Mouse (Mus musculus): ENCODE data around the gene Ptprd. TPM values are rescaled to one million over a fixed set of nuclear protein-coding genes. Genes with fewer than 3 reads are reported as not detected.

Ptprd gene
- total and polyA plus RNA-seq, 3 experiments, result not detected

DNA sequence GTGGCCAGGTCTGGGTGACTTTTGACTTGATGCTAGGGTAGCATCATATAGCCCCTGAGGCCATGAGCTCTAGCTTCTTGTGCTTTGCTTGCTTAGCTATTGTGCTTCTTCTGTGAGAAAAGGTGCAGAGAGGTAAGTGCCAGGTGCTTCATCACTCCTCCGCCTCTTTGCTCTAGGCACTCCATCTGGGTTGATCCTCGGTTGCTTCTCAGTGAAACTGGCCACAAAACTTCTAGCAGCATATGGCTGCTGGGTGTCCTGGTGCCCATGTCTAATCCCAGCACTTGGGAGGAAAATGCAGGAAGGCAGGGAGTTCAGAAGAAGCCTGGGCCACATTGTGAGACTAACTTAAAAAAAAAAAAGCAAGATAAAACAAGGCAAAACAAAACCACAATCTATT, 1895.8 kb downstream of the Ptprd start:
- no peak for DNase-seq (ENCODE audit: low read depth, low spot score)
- no peaks in the 10 kb centered on the region for H3K36me3 ChIP-seq (ENCODE audit: control insufficient read depth in 1 of 2, insufficient read depth in 2 of 2, low read length in 2 of 2)
- H3K79me2 ChIP-seq (ENCODE audit: control insufficient read depth, insufficient read depth, low read length, poor library complexity), result no peaks in the 10 kb centered on the region
- H3K27ac ChIP-seq (ENCODE audit: control insufficient read depth, low read depth, low read length), result no peak overlapping the region
- no peaks in the 10 kb centered on the region for H3K27me3 ChIP-seq (ENCODE audit: control insufficient read depth in 1 of 2, insufficient read depth in 2 of 2, low read length in 2 of 2)
- no peaks in the 10 kb centered on the region for H3K9me3 ChIP-seq (replicated peaks; ENCODE audit: insufficient read depth, low read length)
- H3K4me1 ChIP-seq (ENCODE audit: control insufficient read depth in 1 of 2, insufficient read depth in 2 of 2, low read length in 2 of 2), result no peaks in the 10 kb centered on the region
- TF ChIP-seq NELFE (IDR thresholded peaks at IDR 0.05; ENCODE audit: low read depth, low read length) (no peak), MAX (IDR thresholded peaks at IDR 0.05; ENCODE audit: low read length) (no peak), ZC3H11A (IDR thresholded peaks at IDR 0.05; ENCODE audit: low read depth, low read length) (no peak), CHD2 (IDR thresholded peaks at IDR 0.05; ENCODE audit: low read length) (no peak), ZMIZ1 (IDR thresholded peaks at IDR 0.05; ENCODE audit: low read depth, low read length) (no peak), ZKSCAN1 (IDR thresholded peaks at IDR 0.05; ENCODE audit: low read depth, low read length) (no peak), MEF2A (IDR thresholded peaks at IDR 0.05; ENCODE audit: extremely low read depth, insufficient replicate concordance, low read depth, low read length, poor library complexity, severe bottlenecking) (no peak), MAFK (IDR thresholded peaks at IDR 0.05; ENCODE audit: borderline replicate concordance, low read depth, low read length) (no peak), CHD1 (IDR thresholded peaks at IDR 0.05; ENCODE audit: low read depth, low read length) (no peak), GABPA (IDR thresholded peaks at IDR 0.05; ENCODE audit: low read depth, low read length) (no peak)
- H3K4me3 ChIP-seq (ENCODE audit: control insufficient read depth in 1 of 2, insufficient read depth in 1 of 2, low read depth in 2 of 2, low read length in 2 of 2), result no peak overlapping the region
- H3K9ac ChIP-seq (ENCODE audit: control insufficient read depth, low read depth, low read length, poor library complexity, severe bottlenecking), result no peak overlapping the region

DNA sequence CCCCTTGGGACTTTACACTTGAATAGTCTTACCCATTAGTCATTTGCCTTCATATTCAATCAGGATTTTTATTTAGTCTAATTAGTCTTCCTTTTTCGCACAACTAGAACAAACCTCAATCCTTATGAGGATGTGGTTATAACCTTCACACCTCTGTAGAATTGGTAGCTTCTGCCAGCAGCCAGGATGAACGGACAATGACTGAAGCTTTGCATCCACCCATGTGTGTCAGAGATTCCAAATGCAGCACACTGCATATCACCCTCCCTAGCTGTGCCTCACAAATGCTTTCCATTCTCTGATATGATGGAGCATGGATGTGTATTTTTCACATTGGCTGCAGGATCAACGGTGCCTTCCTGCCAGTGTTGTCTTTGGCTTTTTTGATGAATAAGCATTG, 1898.0 kb downstream of the Ptprd start:
- Histone ChIP-seq H3K79me2 (ENCODE audit: control insufficient read depth, insufficient read depth, low read length, poor library complexity) (no peaks in the 10 kb centered on the region), H3K36me3 (ENCODE audit: control insufficient read depth in 1 of 2, insufficient read depth in 2 of 2, low read length in 2 of 2) (no peaks in the 10 kb centered on the region), H3K27ac (ENCODE audit: control insufficient read depth, low read depth, low read length) (no peak overlapping the region), H3K4me3 (ENCODE audit: control insufficient read depth in 1 of 2, insufficient read depth in 1 of 2, low read depth in 2 of 2, low read length in 2 of 2) (no peak overlapping the region), H3K9me3 (replicated peaks; ENCODE audit: insufficient read depth, low read length) (no peaks in the 10 kb centered on the region), H3K9ac (ENCODE audit: control insufficient read depth, low read depth, low read length, poor library complexity, severe bottlenecking) (no peak overlapping the region), H3K4me1 (ENCODE audit: control insufficient read depth in 1 of 2, insufficient read depth in 2 of 2, low read length in 2 of 2) (no peaks in the 10 kb centered on the region), H3K27me3 (ENCODE audit: control insufficient read depth in 1 of 2, insufficient read depth in 2 of 2, low read length in 2 of 2) (no peaks in the 10 kb centered on the region)
- DNase-seq (ENCODE audit: low read depth, low spot score), result no peak
- TF ChIP-seq RAD21 (IDR thresholded peaks at IDR 0.05; ENCODE audit: low read depth, low read length) (no peak), POLR2AphosphoS2 (IDR thresholded peaks at IDR 0.05; ENCODE audit: low read length) (no peak), CTCF (IDR thresholded peaks at IDR 0.05 in 2 of 3, conservative IDR thresholded peaks at IDR 0.05 in 1 of 3; ENCODE audit: control insufficient read depth in 1 of 3, insufficient read depth in 1 of 3, low read depth in 2 of 3, low read length in 3 of 3, poor library complexity in 1 of 3, severe bottlenecking in 1 of 3) (no peak), USF2 (IDR thresholded peaks at IDR 0.05; ENCODE audit: borderline replicate concordance in 1 of 2, insufficient read depth in 1 of 2, low read depth in 1 of 2, low read length in 2 of 2) (no peak), EP300 (IDR thresholded peaks at IDR 0.05; ENCODE audit: low read depth in 1 of 2, low read length in 2 of 2) (no peak), JUND (IDR thresholded peaks at IDR 0.05; ENCODE audit: low read depth, low read length) (no peak), CHD2 (IDR thresholded peaks at IDR 0.05; ENCODE audit: low read length) (no peak), ETS1 (IDR thresholded peaks at IDR 0.05; ENCODE audit: low read depth, low read length) (no peak), ZMIZ1 (IDR thresholded peaks at IDR 0.05; ENCODE audit: low read depth, low read length) (no peak), RCOR1 (IDR thresholded peaks at IDR 0.05; ENCODE audit: low read depth, low read length) (no peak), TCF12 (IDR thresholded peaks at IDR 0.05; ENCODE audit: low read depth, low read length) (no peak), ZC3H11A (IDR thresholded peaks at IDR 0.05; ENCODE audit: low read depth, low read length) (no peak), ZKSCAN1 (IDR thresholded peaks at IDR 0.05; ENCODE audit: low read depth, low read length) (no peak), CHD1 (IDR thresholded peaks at IDR 0.05; ENCODE audit: low read depth, low read length) (no peak), UBTF (IDR thresholded peaks at IDR 0.05; ENCODE audit: borderline replicate concordance, insufficient read depth, low read depth, low read length) (no peak), ZNF384 (IDR thresholded peaks at IDR 0.05; ENCODE audit: low read depth, low read length) (no peak), TBP (IDR thresholded peaks at IDR 0.05; ENCODE audit: low read depth, low read length) (no peak), NELFE (IDR thresholded peaks at IDR 0.05; ENCODE audit: low read depth, low read length) (no peak)

Measured in MEL (cell line).